Mouse (Mus musculus): ENCODE measurements at regions not wholly inside any gene's neighbourhood (a gene's known extent, or its start where the extent isn't known, plus 50 kb on each side); places are given as distances from the start of the nearest gene placed in this dataset.

DNA sequence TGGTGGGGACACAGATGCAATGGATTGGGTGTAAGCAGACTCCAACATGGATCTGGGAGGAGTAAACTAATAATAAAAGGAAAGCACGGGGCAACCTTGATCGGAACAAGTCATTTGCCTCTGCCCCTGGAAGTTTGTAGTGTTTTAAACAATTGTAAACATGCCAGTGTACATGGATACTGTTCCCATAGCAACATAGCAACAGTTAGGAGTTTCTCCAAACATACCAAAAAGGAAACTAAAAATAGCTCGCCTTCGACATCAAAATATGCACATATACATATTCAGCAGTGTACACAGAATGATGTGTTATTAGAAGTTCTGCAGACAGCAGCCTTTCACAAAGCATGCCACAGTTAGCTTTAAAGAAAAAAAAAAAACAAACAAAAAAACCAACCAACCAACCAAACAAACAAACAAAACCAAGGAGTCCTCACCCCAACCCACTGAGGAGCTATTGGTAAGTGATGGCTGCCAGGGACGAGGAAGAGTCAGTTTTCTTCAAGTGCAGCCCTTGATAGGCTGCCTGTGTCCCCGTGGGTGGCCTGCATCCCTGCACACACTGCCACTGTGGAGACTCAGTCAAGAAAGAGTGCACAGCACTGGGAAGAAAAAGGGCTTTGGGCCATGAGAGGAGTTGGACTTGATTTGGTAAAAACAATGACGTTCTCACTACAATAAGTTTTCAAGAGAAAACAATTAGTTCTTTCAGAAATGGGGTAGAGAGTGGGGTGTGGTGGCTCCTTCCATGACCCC, 54.8 kb upstream of the Peli1 start:
- DNase-seq (ENCODE audit: low spot score in 2 of 2), result no peak

DNA sequence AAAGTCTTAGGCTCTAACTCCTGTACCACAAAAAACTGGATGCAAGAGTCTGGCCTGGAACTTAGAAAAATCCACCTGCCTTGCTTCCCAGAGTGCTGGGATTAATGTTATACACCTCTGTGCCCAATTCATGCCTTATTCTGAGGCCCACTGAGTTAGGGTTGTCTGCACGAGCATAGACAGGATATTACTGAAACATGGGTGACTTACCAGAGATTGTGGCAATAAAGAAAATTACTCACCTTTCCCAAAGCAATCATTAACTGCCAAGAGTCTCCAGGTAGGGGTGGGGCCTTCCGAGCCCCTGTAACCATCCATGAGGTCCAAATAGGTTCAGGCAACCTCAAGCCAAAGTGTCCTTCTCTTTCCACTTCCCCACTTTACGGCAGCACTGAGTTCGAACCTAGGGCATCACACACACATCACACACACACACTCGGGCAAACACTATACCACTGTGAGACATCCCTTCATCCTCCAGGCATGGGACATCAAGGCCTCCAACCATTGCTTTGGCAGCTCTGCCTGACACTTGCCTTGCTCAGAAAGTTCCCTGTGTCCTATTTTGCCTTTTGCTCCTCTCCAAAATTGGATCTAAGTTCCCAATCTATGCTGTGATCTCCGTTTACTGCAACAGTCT, 53.7 kb upstream of the Peli1 start:
- no peak for DNase-seq (ENCODE audit: low spot score in 2 of 2)

DNA sequence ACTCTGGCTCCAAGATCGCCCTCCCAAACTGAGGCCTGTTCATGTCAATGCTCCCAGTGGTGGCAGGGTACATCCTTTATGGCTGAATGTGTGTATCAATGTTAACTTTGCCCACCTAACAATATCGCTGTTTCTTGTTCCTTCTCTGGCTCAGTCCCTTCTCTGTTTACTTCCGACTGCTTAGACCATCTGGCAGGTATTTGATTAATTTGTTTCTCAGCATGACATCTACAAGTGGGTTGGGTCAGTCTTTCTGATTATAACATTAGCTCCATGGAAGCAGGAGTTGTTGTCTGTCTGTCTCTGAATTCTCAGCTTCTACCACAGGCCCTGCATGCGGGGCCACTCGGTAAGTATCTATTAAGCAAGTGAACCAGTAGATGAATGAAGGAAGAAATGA, 49.9 kb upstream of the Peli1 start:
- no peak for DNase-seq (ENCODE audit: low spot score in 2 of 2)

Measured in right cerebral cortex, postnatal 36 days (tissue).